Mouse (Mus musculus) MEL (cell line): ENCODE results near the gene Mfsd2a. TPM values are rescaled to one million over a fixed set of nuclear protein-coding genes. Genes with fewer than 3 reads are reported as not detected.

Source experiments
- DNase-seq: peaks from one replicate; pipeline ENCODE4 v3.0.0; 2011; ENCODE audit warnings: low read depth, low spot score
- H3K27ac ChIP-seq: 2 replicates; pipeline ENCODE4 v1.5.1; 2012; ENCODE audit warnings: low read depth, mild to moderate bottlenecking, control low read depth, low read length, moderate library complexity; ENCODE audit not compliant: control insufficient read depth
- H3K27me3 ChIP-seq, 2 experiments: fragments of 150-350 bp in 1 of 2; sonication (generic) in 1 of 2; 2 replicates each; pipeline ENCODE4 v1.6.1; 2012; ENCODE audit warnings: low read length in 2 of 2, mild to moderate bottlenecking in 2 of 2, improper control_type of control experiment in 1 of 2, moderate library complexity in 1 of 2; ENCODE audit not compliant: insufficient read depth in 2 of 2, control insufficient read depth in 1 of 2
- H3K36me3 ChIP-seq, 2 experiments: 2 replicates each; pipeline ENCODE4 v1.6.1; 2012 to 2014; ENCODE audit warnings: low read length in 2 of 2, improper control_type of control experiment in 1 of 2, inconsistent platforms in 1 of 2, mild to moderate bottlenecking in 1 of 2; ENCODE audit not compliant: insufficient read depth in 2 of 2, control insufficient read depth in 1 of 2
- H3K4me1 ChIP-seq, 2 experiments: fragments of 150-350 bp in 1 of 2; sonication (generic) in 1 of 2; 2 replicates each; pipeline ENCODE4 v1.6.1; 2012; ENCODE audit warnings: low read length in 2 of 2, improper control_type of control experiment in 1 of 2, mild to moderate bottlenecking in 1 of 2; ENCODE audit not compliant: insufficient read depth in 2 of 2, control insufficient read depth in 1 of 2
- H3K4me3 ChIP-seq, 2 experiments: fragments of 150-350 bp in 1 of 2; sonication (generic) in 1 of 2; 2 replicates each; pipeline ENCODE4 v1.5.1; 2012; ENCODE audit warnings: low read depth in 2 of 2, low read length in 2 of 2, mild to moderate bottlenecking in 2 of 2, moderate library complexity in 2 of 2, control low read depth in 1 of 2, improper control_type of control experiment in 1 of 2; ENCODE audit not compliant: control insufficient read depth in 1 of 2, insufficient read depth in 1 of 2
- H3K79me2 ChIP-seq: 2 replicates; pipeline ENCODE4 v1.6.1; 2012; ENCODE audit warnings: mild to moderate bottlenecking, low read length, moderate library complexity; ENCODE audit not compliant: control insufficient read depth, poor library complexity, insufficient read depth
- H3K9ac ChIP-seq: 2 replicates; pipeline ENCODE4 v1.6.1; 2012; ENCODE audit warnings: low read depth, mild to moderate bottlenecking, control low read depth, low read length, moderate library complexity; ENCODE audit not compliant: control insufficient read depth, poor library complexity, severe bottlenecking
- H3K9me3 ChIP-seq: fragments of 150-350 bp; sonication (generic); replicated peaks from 2 replicates; pipeline ENCODE4 v1.6.1; 2012; ENCODE audit warnings: mild to moderate bottlenecking, low read length, improper control_type of control experiment, moderate library complexity; ENCODE audit not compliant: insufficient read depth
- BHLHE40 ChIP-seq: IDR thresholded peaks from 2 replicates; pipeline ENCODE4 v1.6.1; 2012; ENCODE audit warnings: low read depth, mild to moderate bottlenecking, inconsistent platforms, low read length, improper control_type of control experiment, borderline replicate concordance
- CHD1 ChIP-seq: IDR thresholded peaks from 2 replicates; pipeline ENCODE4 v1.6.1; 2012; ENCODE audit warnings: low read depth, mild to moderate bottlenecking, inconsistent platforms, low read length, improper control_type of control experiment
- CHD2 ChIP-seq: IDR thresholded peaks from 2 replicates; pipeline ENCODE4 v1.6.1; 2011; ENCODE audit warnings: low read length, improper control_type of control experiment
- ELF1 ChIP-seq: IDR thresholded peaks from 2 replicates; pipeline ENCODE4 v1.6.1; 2014; ENCODE audit warnings: low read depth, mild to moderate bottlenecking, inconsistent platforms, low read length, improper control_type of control experiment, moderate library complexity
- EP300 ChIP-seq, 2 experiments: IDR thresholded peaks; 2 replicates each; pipeline ENCODE4 v1.6.1; 2011; ENCODE audit warnings: improper control_type of control experiment in 2 of 2, low read length in 2 of 2, low read depth in 1 of 2, mild to moderate bottlenecking in 1 of 2
- ETS1 ChIP-seq: IDR thresholded peaks from 2 replicates; pipeline ENCODE4 v1.6.1; 2012; ENCODE audit warnings: low read depth, mild to moderate bottlenecking, inconsistent platforms, low read length, improper control_type of control experiment, moderate library complexity
- HCFC1 ChIP-seq: IDR thresholded peaks from 2 replicates; pipeline ENCODE4 v1.6.1; 2012; ENCODE audit warnings: low read depth, mild to moderate bottlenecking, inconsistent platforms, low read length, improper control_type of control experiment, moderate library complexity
- JUND ChIP-seq: IDR thresholded peaks from 2 replicates; pipeline ENCODE4 v1.6.1; 2011; ENCODE audit warnings: low read depth, mild to moderate bottlenecking, improper control_type of control experiment, low read length
- KAT2A ChIP-seq: conservative IDR thresholded peaks from 2 replicates; pipeline ENCODE4 v1.6.1; 2012; ENCODE audit warnings: low read depth, low read length, improper control_type of control experiment, inconsistent platforms
- MAX ChIP-seq: IDR thresholded peaks from 2 replicates; pipeline ENCODE4 v1.6.1; 2011; ENCODE audit warnings: low read length, improper control_type of control experiment
- MAZ ChIP-seq: IDR thresholded peaks from 2 replicates; pipeline ENCODE4 v1.6.1; 2012; ENCODE audit warnings: low read depth, mild to moderate bottlenecking, inconsistent platforms, low read length, improper control_type of control experiment
- MYB ChIP-seq: IDR thresholded peaks from 2 replicates; pipeline ENCODE4 v1.6.1; 2011; ENCODE audit warnings: mild to moderate bottlenecking, low read depth, low read length, improper control_type of control experiment
- MYC ChIP-seq: IDR thresholded peaks from 2 replicates; pipeline ENCODE4 v1.6.1; 2011; ENCODE audit warnings: low read depth, mild to moderate bottlenecking, low read length, improper control_type of control experiment, moderate library complexity
- NELFE ChIP-seq: IDR thresholded peaks from 2 replicates; pipeline ENCODE4 v1.6.1; 2011; ENCODE audit warnings: low read depth, low read length, improper control_type of control experiment
- POLR2A ChIP-seq, 2 experiments: IDR thresholded peaks; 2 replicates each; pipeline ENCODE4 v1.6.1; 2011 to 2012; ENCODE audit warnings: low read length in 2 of 2, mild to moderate bottlenecking in 2 of 2, control low read depth in 1 of 2, improper control_type of control experiment in 1 of 2, low read depth in 1 of 2, moderate library complexity in 1 of 2; ENCODE audit not compliant: control insufficient read depth in 1 of 2, insufficient read depth in 1 of 2, poor library complexity in 1 of 2
- POLR2AphosphoS2 ChIP-seq: IDR thresholded peaks from 2 replicates; pipeline ENCODE4 v1.6.1; 2011; ENCODE audit warnings: low read length, improper control_type of control experiment
- SIN3A ChIP-seq: IDR thresholded peaks from 2 replicates; pipeline ENCODE4 v1.6.1; 2012; ENCODE audit warnings: low read length, improper control_type of control experiment, inconsistent platforms
- SMC3 ChIP-seq: IDR thresholded peaks from 2 replicates; pipeline ENCODE4 v1.6.1; 2011; ENCODE audit warnings: low read depth, low read length, improper control_type of control experiment
- TBP ChIP-seq: IDR thresholded peaks from 2 replicates; pipeline ENCODE4 v1.8.0; 2011; ENCODE audit warnings: low read depth, low read length, improper control_type of control experiment
- TCF12 ChIP-seq: IDR thresholded peaks from 2 replicates; pipeline ENCODE4 v1.6.1; 2014; ENCODE audit warnings: low read depth, mild to moderate bottlenecking, inconsistent platforms, low read length, improper control_type of control experiment, moderate library complexity
- UBTF ChIP-seq: IDR thresholded peaks from 2 replicates; pipeline ENCODE4 v1.6.1; 2012; ENCODE audit warnings: low read depth, mild to moderate bottlenecking, inconsistent platforms, low read length, improper control_type of control experiment, moderate library complexity, borderline replicate concordance; ENCODE audit not compliant: insufficient read depth
- USF1 ChIP-seq: IDR thresholded peaks from 2 replicates; pipeline ENCODE4 v1.6.1; 2014; ENCODE audit warnings: low read depth, mild to moderate bottlenecking, inconsistent platforms, low read length, improper control_type of control experiment, moderate library complexity
- ZMIZ1 ChIP-seq: IDR thresholded peaks from 2 replicates; pipeline ENCODE4 v1.6.1; 2012; ENCODE audit warnings: low read depth, mild to moderate bottlenecking, inconsistent platforms, low read length, improper control_type of control experiment, moderate library complexity
- polyA plus RNA-seq, 2 experiments: library from polyadenylated mRNA; stranded (reverse) in 1 of 2; unstranded in 1 of 2; fragments of >175 nt in 1 of 2; fragments of >200 nt in 1 of 2; gene quantifications; 2 replicates each; pipeline versions ENCODE4 v1.2.1 to v1.2.4; 2012; ENCODE audit warnings: low replicate concordance in 2 of 2, low read depth in 1 of 2; ENCODE audit not compliant: insufficient read length in 2 of 2, insufficient read depth in 1 of 2, missing spikeins in 1 of 2
- total RNA-seq: library from RNA; depleted of rRNA; stranded (reverse); fragments of 300-350 nt; gene quantifications from 2 replicates; pipeline ENCODE4 v1.2.3, GENCODE M21; 2012

The Mfsd2a gene
- total and polyA plus RNA-seq, 3 experiments = 8.8 to 14.3 TPM; not detected in 1

GRCm38 (mm10) chr4:122958491-122959031 is 2.4 kb downstream of the Mfsd2a start:
- DNase-seq = no peak
- H3K9ac ChIP-seq = no peak overlapping the region
- peaks cover 2 to 34% of the 10 kb centered on the region in 2 experiments for H3K4me1 ChIP-seq
- H3K79me2 ChIP-seq = peaks cover 5% of the 10 kb centered on the region
- H3K27me3 ChIP-seq = no peaks in the 10 kb centered on the region
- H3K4me3 ChIP-seq = no peak overlapping the region
- H3K27ac ChIP-seq = no peak overlapping the region
- peaks cover 3 to 27% of the 10 kb centered on the region in 2 experiments; a peak in 3 of 4 replicates for H3K36me3 ChIP-seq
- TF ChIP-seq USF1 = no peak
- no peak for TF ChIP-seq BHLHE40
- no peak for TF ChIP-seq CHD2
- no peak for TF ChIP-seq MYC
- TF ChIP-seq MAX = no peak
- TF ChIP-seq POLR2AphosphoS2 = no peak
- TF ChIP-seq NELFE = no peak
- TF ChIP-seq POLR2A (IDR thresholded peaks at IDR 0.05; ENCODE audit: control insufficient read depth in 1 of 2, insufficient read depth in 1 of 2, low read depth in 1 of 2, low read length in 2 of 2, poor library complexity in 1 of 2) = no peak
- TF ChIP-seq UBTF = no peak
- no peak for TF ChIP-seq TBP
- TF ChIP-seq CHD1 = no peak
- TF ChIP-seq, all 39 proteins: peak for 0
- H3K9me3 ChIP-seq = no peaks in the 10 kb centered on the region

- H3K27ac ChIP-seq = no peak overlapping the region
Observed at GRCm38 (mm10) chr4:122956301-122956700, 4.7 kb downstream of the Mfsd2a start.

GRCm38 (mm10) chr4:122955412-122956136 is 5.4 kb downstream of the Mfsd2a start:
- peak overlapping the region; percentile 27 for H3K27ac ChIP-seq
- peak overlapping the region; percentile 13 to 21; a peak in 3 of 4 replicates for H3K4me3 ChIP-seq
- no peaks in the 10 kb centered on the region for H3K27me3 ChIP-seq
- peak; percentile 96 for DNase-seq
- H3K36me3 ChIP-seq = peaks cover 3 to 24% of the 10 kb centered on the region in 2 experiments; a peak in 3 of 4 replicates
- peaks cover 2% of the 10 kb centered on the region for H3K79me2 ChIP-seq
- no peaks in the 10 kb centered on the region for H3K9me3 ChIP-seq
- peaks cover 2 to 24% of the 10 kb centered on the region in 2 experiments; a peak in 3 of 4 replicates for H3K4me1 ChIP-seq
- peak overlapping the region; percentile 17 for H3K9ac ChIP-seq
- TF ChIP-seq POLR2A (IDR thresholded peaks at IDR 0.05; ENCODE audit: control insufficient read depth in 1 of 2, insufficient read depth in 1 of 2, low read depth in 1 of 2, low read length in 2 of 2, poor library complexity in 1 of 2) = peak; percentile 48 to 92; a peak in 2 of 4 replicates
- TF ChIP-seq MAZ = peak; percentile 74; the same call in 1 of the 2 replicates
- TF ChIP-seq SMC3 = no peak
- peak; percentile 74 for TF ChIP-seq NELFE
- peak; percentile 73; the same call in 1 of the 2 replicates for TF ChIP-seq TBP
- no peak for TF ChIP-seq KAT2A
- peak; percentile 66; the same call in 1 of the 2 replicates for TF ChIP-seq TCF12
- TF ChIP-seq SIN3A = peak; percentile 58
- no peak for TF ChIP-seq MYB
- no peak for TF ChIP-seq JUND
- TF ChIP-seq ETS1 = peak; percentile 66; the same call in 1 of the 2 replicates
- TF ChIP-seq POLR2AphosphoS2 = peak; percentile 74
- TF ChIP-seq EP300 (IDR thresholded peaks at IDR 0.05; ENCODE audit: low read depth in 1 of 2, low read length in 2 of 2) = 0 out of 4 replicates have a peak, but pooled peaks of 1 of the 2 experiments have one; percentile 37
- TF ChIP-seq ELF1 = peak; percentile 10; the same call in 1 of the 2 replicates
- TF ChIP-seq MYC = 0 out of 2 replicates have a peak, but pooled peaks have one; percentile 52
- peak; percentile 70; the same call in 1 of the 2 replicates for TF ChIP-seq ZMIZ1
- TF ChIP-seq CHD1 = no peak

More at GRCm38 (mm10) chr4:122956301-122956700, 4.7 kb downstream of the Mfsd2a start:
- DNase-seq = no peak
- Histone ChIP-seq H3K4me1 (peaks cover 2 to 24% of the 10 kb centered on the region in 2 experiments; a peak in 3 of 4 replicates), H3K27me3 (no peaks in the 10 kb centered on the region), H3K79me2 (peaks cover 2% of the 10 kb centered on the region), H3K9me3 (no peaks in the 10 kb centered on the region), H3K4me3 (no peak overlapping the region), H3K36me3 (peaks cover 3 to 24% of the 10 kb centered on the region in 2 experiments; a peak in 3 of 4 replicates), H3K9ac (no peak overlapping the region)
- TF ChIP-seq HCFC1 = no peak
